Mouse (Mus musculus) liver, embryonic 13.5 days (tissue): Measurements from ENCODE around the gene Rimbp3. TPM values are rescaled to one million over a fixed set of nuclear protein-coding genes. Genes with fewer than 3 reads are reported as not detected.
"Not testable (repeated sequence)": the region's sequence is repeated elsewhere in the genome, so short reads cannot be mapped to it uniquely, and the experiment has no call there.

Experiments
- ATAC-seq: fragments of 200-750 bp; cut with Nextera tagmentation; 2 replicates; pipeline ENCODE4 v1.8.0; 2017; ENCODE audit warnings: low read depth, mild to moderate bottlenecking, moderate number of reproducible peaks, moderate library complexity
- DNase-seq: peaks from one replicate; pipeline ENCODE4 v3.0.0; 2022
- H3K27ac ChIP-seq: fragments of 300-500 bp; sonication (generic); 2 replicates; pipeline ENCODE4 v1.5.1; 2015; ENCODE audit warnings: moderate library complexity, mild to moderate bottlenecking, inconsistent platforms
- H3K27me3 ChIP-seq: fragments of 300-500 bp; sonication (generic); 2 replicates; pipeline ENCODE4 v1.6.1; 2015; ENCODE audit warnings: mild to moderate bottlenecking, inconsistent platforms
- H3K36me3 ChIP-seq: fragments of 300-500 bp; sonication (generic); 2 replicates; pipeline ENCODE4 v1.6.1; 2015; ENCODE audit warnings: mild to moderate bottlenecking, inconsistent platforms
- H3K4me1 ChIP-seq: fragments of 300-500 bp; sonication (generic); replicated peaks from 2 replicates; pipeline ENCODE4 v1.6.1; 2015; ENCODE audit warnings: inconsistent platforms
- H3K4me2 ChIP-seq: fragments of 300-500 bp; sonication (generic); 2 replicates; pipeline ENCODE4 v1.6.1; 2015; ENCODE audit warnings: inconsistent platforms, mild to moderate bottlenecking, moderate library complexity
- H3K4me3 ChIP-seq: fragments of 300-500 bp; sonication (generic); replicated peaks from 2 replicates; pipeline ENCODE4 v1.5.1; 2015; ENCODE audit warnings: mild to moderate bottlenecking, inconsistent platforms
- H3K9ac ChIP-seq: fragments of 300-500 bp; sonication (generic); 2 replicates; pipeline ENCODE4 v1.6.1; 2015; ENCODE audit warnings: mild to moderate bottlenecking, inconsistent platforms
- H3K9me3 ChIP-seq: fragments of 300-500 bp; sonication (generic); replicated peaks from 2 replicates; pipeline ENCODE4 v1.6.1; 2016; ENCODE audit warnings: inconsistent platforms
- WGBS: fragments of 180-500 bp; shearing (Covaris S2); methylation state at CpG from one replicate; pipeline ENCODE4 v1.1.7; 2015; ENCODE audit not compliant: insufficient replicate concordance; 5-methylcytosine and 5-hydroxymethylcytosine counted together
- polyA plus RNA-seq: library from polyadenylated mRNA; unstranded; fragments of >200 nt; fragmentation: Nextera tagmentation; extraction: Ambion mirVana; gene quantifications from 2 replicates; pipeline ENCODE4 v1.2.1, GENCODE M21; 2015

Gene Rimbp3
- polyA plus RNA-seq, 1 experiment from 2014 or later: 0.14 TPM

- H3K9ac ChIP-seq: 0 out of 2 replicates have a peak overlapping the region, but pooled peaks have one; percentile 13
- no peak overlapping the region for H3K4me3 ChIP-seq
- H3K4me1 ChIP-seq: peaks cover 24% of the 10 kb centered on the region
- 16% methylated on average over 7 of the region's 7 CpGs for WGBS
- 0 out of 2 replicates have a peak overlapping the region, but pooled peaks have one; percentile 9 for H3K27ac ChIP-seq
- no peaks in the 10 kb centered on the region for H3K36me3 ChIP-seq
- DNase-seq (peak; percentile 56), ATAC-seq (no peak)
- no peaks in the 10 kb centered on the region for H3K27me3 ChIP-seq
- H3K9me3 ChIP-seq: no peaks in the 10 kb centered on the region
- H3K4me2 ChIP-seq: peak overlapping the region; percentile 16
Observed at GRCm38 (mm10) chr16:17220127-17220733, 11.8 kb downstream of the Rimbp3 start.

DNA sequence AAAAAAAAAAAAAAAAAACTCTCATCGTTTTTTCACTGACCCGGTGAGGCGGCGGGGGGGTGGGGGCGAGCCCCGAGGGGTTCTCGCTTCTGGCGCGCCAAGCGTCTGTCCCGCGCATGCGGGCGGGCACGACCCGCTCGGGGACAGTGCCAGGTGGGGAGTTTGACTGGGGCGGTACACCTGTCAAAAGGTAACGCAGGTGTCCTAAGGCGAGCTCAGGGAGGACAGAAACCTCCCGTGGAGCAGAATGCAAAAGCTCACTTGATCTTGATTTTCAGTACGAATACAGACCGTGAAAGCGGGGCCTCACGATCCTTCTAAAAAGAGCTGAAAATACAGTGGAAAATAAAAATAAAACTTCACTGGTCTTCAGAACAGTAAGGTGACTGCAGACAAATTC lies 13.8 kb downstream of the Rimbp3 start:
- Histone ChIP-seq H3K4me1 (peaks cover 21% of the 10 kb centered on the region), H3K36me3 (no peaks in the 10 kb centered on the region), H3K4me3 (no peak overlapping the region), H3K27ac (no peak overlapping the region), H3K27me3 (no peaks in the 10 kb centered on the region), H3K9me3 (no peaks in the 10 kb centered on the region), H3K4me2 (no peak overlapping the region), H3K9ac (no peak overlapping the region)
- WGBS: 29% methylated on average over 25 of the region's 25 CpGs
- ATAC-seq (peak; percentile 100), DNase-seq (peak; percentile 86)

DNA sequence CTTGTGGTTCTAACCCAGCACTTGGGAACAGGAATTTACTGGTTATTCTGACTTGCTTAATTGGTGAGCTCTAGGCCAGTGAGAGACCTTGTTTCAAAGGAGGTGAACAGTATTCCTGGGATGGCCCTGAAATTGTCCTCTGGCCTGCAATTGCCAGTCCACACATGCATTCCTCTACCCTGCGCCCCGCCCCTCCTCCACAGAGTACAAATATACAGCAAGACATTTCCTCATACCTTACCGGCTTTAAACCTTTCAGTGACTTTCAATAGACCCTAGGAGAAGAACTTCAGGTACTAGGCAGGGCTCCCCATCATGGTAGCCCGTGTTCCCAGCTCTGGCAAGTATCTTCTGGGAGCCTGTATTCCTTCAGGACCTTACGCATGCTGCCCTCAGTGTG lies 17.2 kb downstream of the Rimbp3 start:
- Histone ChIP-seq H3K9me3 (no peaks in the 10 kb centered on the region), H3K4me3 (no peak overlapping the region), H3K27ac (no peak overlapping the region), H3K36me3 (no peaks in the 10 kb centered on the region), H3K27me3 (peaks cover 10% of the 10 kb centered on the region; the same call in 1 of the 2 replicates), H3K4me2 (no peak overlapping the region), H3K9ac (no peak overlapping the region), H3K4me1 (peaks cover 10% of the 10 kb centered on the region)
- ATAC-seq: no peak
- 78% methylated on average over 5 of the region's 5 CpGs for WGBS
- DNase-seq: no peak

- Histone ChIP-seq H3K9ac (no peak overlapping the region), H3K4me3 (no peak overlapping the region), H3K27ac (no peak overlapping the region), H3K27me3 (peaks cover 10% of the 10 kb centered on the region; the same call in 1 of the 2 replicates), H3K36me3 (no peaks in the 10 kb centered on the region), H3K4me1 (peaks cover 3% of the 10 kb centered on the region; the same call in 1 of the 2 replicates), H3K4me2 (no peak overlapping the region), H3K9me3 (no peaks in the 10 kb centered on the region)
- ATAC-seq (no peak), DNase-seq (no peak)
Observed at GRCm38 (mm10) chr16:17226496-17226895, 18.1 kb downstream of the Rimbp3 start.

DNA sequence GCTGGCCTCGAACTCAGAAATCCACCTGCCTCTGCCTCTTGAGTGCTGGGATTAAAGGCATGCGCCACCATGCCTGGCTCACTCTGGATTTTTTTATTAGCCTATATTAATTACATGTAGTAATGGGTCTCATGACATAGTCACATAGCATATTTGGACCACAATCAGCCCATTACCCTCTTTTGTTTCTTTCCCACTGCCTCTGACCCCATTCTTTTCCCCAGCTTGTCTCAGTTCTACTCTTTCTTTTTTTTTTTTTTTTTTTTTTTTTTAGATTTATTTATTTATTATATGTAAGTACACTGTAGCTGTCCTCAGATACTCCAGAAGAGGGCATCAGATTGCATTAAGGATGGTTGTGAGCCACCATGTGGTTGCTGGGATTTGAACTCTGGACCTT lies 23.1 kb downstream of the Rimbp3 start:
- 72% methylated on average over 2 of the region's 2 CpGs for WGBS

DNA sequence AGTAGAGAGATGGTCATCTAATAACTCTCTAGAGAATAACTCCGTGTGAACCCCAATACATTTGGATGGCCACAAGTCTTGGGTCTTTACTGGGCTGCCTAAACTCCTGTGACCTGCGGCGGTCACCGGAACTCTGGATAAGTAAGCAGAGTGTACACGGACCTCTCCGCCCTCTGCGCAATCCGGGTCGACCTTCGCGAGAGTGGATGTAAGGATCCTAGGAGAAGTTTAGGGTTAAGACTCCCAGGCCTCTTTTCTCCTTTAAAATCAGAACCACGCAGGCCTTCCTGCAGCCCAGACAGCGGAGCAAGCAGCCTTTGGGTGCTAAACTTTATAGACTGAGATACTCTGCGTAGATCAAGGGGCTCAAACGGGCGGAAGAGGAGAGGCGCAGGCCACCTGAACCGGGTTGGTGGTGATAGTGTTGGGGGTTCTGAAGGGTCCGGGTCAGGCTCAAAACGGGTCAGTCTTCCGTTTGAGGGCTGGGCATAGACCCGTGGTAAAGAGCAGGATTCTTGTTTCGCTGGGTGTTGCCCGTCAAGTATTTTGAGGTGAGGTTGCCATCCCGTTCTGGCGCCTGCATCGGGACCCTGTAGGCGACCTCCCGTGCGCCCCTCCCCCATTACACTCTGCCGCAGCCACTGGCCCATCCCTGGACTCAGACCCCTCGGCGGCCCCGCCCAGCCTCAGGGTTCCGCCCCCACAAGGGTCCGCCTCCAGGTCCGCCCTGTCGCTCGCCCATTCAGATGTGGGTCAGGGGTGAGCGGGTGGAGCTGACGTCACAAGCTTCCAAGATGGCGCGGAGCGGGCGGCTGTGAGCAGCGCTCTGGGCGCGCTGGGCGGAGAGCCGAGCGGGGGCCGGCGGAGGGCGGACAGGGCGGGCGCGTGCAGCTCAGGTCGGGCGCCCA lies 24.6 kb downstream of the Rimbp3 start, which contains the start of gene Hic2:
Gene Hic2 (plus strand): TSS at position 779 of the 908 bp plus-strand sequence.
- WGBS: 3% methylated on average over 57 of the region's 59 CpGs
- DNase-seq (peak; percentile 91), ATAC-seq (peak; percentile 91)
- Histone ChIP-seq H3K27me3 (peaks cover 10% of the 10 kb centered on the region; the same call in 1 of the 2 replicates), H3K4me2 (peak within 1 kb of the TSS; percentile 98), H3K4me3 (peak within 1 kb of the TSS; percentile 92), H3K9ac (peak within 1 kb of the TSS; percentile 92), H3K9me3 (no peaks in the 10 kb centered on the region), H3K36me3 (no peaks in the 10 kb centered on the region), H3K27ac (peak within 1 kb of the TSS; percentile 77), H3K4me1 (peaks cover 53% of the 10 kb centered on the region)

More for the DNA sequence above, 23.1 kb downstream of the Rimbp3 start:
- H3K27ac ChIP-seq, H3K4me3 ChIP-seq, H3K36me3 ChIP-seq, H3K9ac ChIP-seq, DNase-seq, H3K4me2 ChIP-seq, ATAC-seq, H3K9me3 ChIP-seq: not testable (repeated sequence)
- peaks cover 38% of the 10 kb centered on the region for H3K4me1 ChIP-seq
- H3K27me3 ChIP-seq: peaks cover 10% of the 10 kb centered on the region; the same call in 1 of the 2 replicates

DNA sequence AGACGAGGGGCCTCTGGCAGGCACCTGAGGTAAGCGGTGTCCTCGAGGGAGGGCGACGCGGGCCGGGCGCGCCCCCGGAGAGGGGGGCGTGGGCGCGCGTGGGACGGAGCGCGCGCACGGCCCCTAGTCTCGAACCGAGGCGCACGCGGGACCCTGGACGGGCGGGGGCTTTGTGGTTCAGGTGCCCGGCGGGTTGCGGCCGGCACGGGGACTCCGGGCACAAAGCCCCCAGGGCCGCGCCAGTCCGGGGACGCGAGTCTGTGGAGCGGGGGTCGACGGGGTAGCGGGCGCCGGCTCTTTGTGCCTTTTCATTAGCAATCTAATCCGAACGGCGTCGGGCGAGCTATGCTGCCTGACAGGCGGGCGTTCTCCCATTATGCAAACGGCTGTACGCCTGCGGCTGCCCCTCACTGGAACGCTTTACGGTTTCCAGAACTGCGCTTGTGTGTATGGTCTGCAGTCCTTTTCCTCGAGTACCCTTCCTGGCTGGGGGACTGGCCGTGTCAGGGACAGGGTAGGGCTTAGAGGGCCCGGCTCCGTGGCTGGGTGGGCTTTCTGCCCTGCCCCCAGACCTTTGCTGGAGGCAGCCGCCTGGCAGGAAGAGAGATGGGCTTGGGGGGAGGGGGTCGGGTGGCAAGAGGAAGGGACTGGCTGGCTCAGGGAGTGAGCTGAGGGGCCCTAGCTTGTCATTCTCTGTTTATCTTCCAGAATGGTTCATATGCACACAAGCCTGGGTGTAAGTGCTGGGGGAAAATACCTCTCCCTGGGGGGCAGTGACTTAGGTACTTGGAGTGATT lies 25.5 kb downstream of the Rimbp3 start:
- under 1% methylated on average over 62 of the region's 62 CpGs for WGBS
- ATAC-seq: peak; percentile 13
- Histone ChIP-seq H3K9ac (peak overlapping the region; percentile 92), H3K4me1 (peaks cover 61% of the 10 kb centered on the region), H3K36me3 (no peaks in the 10 kb centered on the region), H3K27me3 (peaks cover 10% of the 10 kb centered on the region; the same call in 1 of the 2 replicates), H3K4me2 (peak overlapping the region; percentile 98), H3K9me3 (no peaks in the 10 kb centered on the region), H3K27ac (peak overlapping the region; percentile 77), H3K4me3 (peak overlapping the region; percentile 92)
- DNase-seq: peak; percentile 29

DNA sequence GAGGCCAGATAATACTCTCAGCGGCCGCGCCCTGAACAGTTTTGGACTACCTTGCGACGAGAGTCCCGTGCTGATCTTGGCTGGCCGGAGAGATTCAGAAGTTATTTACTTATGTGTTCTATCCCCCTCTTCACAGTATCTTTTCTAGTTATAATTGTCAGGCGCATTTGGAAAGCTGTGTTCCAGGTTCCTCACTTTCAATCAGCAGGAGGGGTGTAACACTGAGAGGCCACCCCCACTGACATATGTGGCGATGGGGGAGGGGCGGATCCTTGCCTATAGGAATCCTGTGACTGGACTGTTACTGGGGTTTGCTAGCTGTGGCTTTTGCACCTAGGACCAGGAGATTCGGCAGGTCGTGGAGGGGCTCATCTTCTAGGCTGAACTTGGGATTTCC lies 26.1 kb downstream of the Rimbp3 start:
- Histone ChIP-seq H3K4me3 (peak overlapping the region; percentile 92), H3K9ac (peak overlapping the region; percentile 92), H3K27ac (peak overlapping the region; percentile 77; the same call in 1 of the 2 replicates), H3K4me2 (peak overlapping the region; percentile 98), H3K27me3 (peaks cover 4% of the 10 kb centered on the region; the same call in 1 of the 2 replicates), H3K36me3 (no peaks in the 10 kb centered on the region), H3K4me1 (peaks cover 67% of the 10 kb centered on the region), H3K9me3 (no peaks in the 10 kb centered on the region)
- WGBS: 2% methylated on average over 12 of the region's 12 CpGs
- peak; percentile 40 for DNase-seq
- no peak for ATAC-seq

DNA sequence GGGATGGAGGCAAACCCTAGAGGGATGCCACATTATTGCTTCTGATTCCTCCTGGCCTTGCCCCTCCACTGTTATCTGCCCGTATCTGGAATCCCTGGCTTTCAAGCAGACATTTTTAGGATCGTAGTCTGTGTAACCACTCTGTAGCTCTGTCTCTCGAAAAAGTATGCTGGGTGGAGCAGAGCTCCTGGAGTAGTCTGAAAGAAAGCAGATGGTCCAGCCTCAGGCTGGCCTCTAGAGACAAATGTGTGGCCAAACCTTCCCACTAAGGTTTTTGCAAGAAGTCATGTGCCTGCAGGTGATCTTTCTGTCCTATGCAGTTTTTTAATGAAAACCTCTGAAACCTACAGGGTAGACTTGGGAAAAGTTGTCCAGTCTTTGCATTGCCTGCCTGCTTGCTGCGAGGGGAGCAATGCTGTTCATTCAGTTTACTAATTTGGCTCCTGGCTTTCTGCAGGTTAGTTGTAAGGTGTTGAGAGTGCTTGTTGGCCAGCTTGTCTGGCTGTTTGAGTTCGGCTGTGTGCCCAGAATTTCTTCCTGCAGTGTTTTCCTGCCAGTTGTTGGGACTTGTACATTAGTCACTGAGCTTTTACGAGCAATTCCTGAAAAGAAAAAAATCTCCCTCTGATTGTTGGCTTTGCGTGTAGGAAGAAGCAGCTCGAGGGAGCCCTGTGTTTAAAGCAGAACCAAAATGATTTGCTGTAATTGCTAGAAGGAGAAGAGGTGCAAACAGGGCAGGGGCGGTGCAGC lies 26.7 kb downstream of the Rimbp3 start:
- DNase-seq (no peak), ATAC-seq (no peak)
- Histone ChIP-seq H3K27ac (peak overlapping the region; percentile 77; the same call in 1 of the 2 replicates), H3K27me3 (no peaks in the 10 kb centered on the region), H3K4me2 (peak overlapping the region; percentile 98), H3K9me3 (no peaks in the 10 kb centered on the region), H3K36me3 (no peaks in the 10 kb centered on the region), H3K4me3 (peak overlapping the region; percentile 92), H3K4me1 (peaks cover 73% of the 10 kb centered on the region), H3K9ac (peak overlapping the region; percentile 92)
- WGBS: 43% methylated on average over 9 of the region's 9 CpGs

DNA sequence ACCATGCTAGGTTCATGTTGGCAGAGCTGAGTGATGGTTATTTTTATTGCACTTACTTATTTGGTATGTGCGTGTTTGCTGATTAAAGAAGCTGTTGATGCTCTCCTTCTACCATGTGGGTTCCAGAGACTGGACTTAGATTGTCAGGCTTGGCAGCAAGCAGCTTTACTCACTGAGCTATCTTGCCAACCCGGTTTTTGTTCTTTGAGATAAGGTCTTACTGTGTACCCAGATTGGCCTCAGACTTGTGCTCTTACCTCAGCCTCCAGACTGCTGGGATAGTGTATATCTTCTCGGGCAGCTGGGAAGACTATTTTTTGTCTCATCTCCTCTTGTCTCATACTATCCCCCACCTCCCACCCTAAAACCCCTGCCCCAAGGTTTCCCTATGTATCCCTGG lies 29.2 kb downstream of the Rimbp3 start:
- WGBS: 13% methylated on average over 3 of the region's 3 CpGs
- Histone ChIP-seq H3K9ac (no peak overlapping the region), H3K9me3 (no peaks in the 10 kb centered on the region), H3K36me3 (no peaks in the 10 kb centered on the region), H3K27me3 (no peaks in the 10 kb centered on the region), H3K4me2 (peak overlapping the region; percentile 19; the same call in 1 of the 2 replicates), H3K4me3 (no peak overlapping the region), H3K4me1 (peaks cover 91% of the 10 kb centered on the region), H3K27ac (peak overlapping the region; percentile 53; the same call in 1 of the 2 replicates)
- DNase-seq (peak; percentile 54), ATAC-seq (peak; percentile 58)
